Mouse (Mus musculus) large intestine, adult 2 months (tissue): ENCODE measurements at regions not wholly inside any gene's neighbourhood (a gene's known extent, or its start where the extent isn't known, plus 50 kb on each side); places are given as distances from the start of the nearest gene placed in this dataset.

Source experiments
- DNase-seq: peaks from one replicate; pipeline ENCODE4 v3.0.0-alpha.2; 2012; ENCODE audit warnings: low read depth, low spot score
- WGBS: fragments of 180-500 bp; shearing (Covaris S2); methylation state at CpG from one replicate; pipeline ENCODE4 v1.1.7; 2018; 5-methylcytosine and 5-hydroxymethylcytosine counted together

DNA sequence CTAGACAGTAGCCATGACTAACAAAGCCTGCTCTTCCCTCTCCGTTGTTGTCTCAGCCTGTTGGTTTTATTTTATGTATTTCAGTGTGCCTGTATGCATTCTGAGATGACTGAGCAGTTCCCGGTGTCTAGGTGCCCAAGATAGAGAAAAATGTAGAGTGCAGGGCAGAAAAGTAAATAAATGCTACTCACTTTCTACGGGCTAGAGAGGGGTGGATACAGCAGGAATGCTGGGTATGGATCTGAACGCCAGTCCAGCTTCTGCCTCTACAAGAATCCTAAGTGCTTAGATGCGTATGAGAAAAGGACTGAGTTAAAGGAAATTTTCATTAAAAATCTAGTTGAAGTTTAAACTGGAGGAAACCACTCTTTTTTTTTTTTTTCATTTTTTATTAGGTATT lies 149.4 kb upstream of the Tbx20 start:
- DNase-seq = no peak
- 67% methylated on average over 5 of the region's 5 CpGs for WGBS

DNA sequence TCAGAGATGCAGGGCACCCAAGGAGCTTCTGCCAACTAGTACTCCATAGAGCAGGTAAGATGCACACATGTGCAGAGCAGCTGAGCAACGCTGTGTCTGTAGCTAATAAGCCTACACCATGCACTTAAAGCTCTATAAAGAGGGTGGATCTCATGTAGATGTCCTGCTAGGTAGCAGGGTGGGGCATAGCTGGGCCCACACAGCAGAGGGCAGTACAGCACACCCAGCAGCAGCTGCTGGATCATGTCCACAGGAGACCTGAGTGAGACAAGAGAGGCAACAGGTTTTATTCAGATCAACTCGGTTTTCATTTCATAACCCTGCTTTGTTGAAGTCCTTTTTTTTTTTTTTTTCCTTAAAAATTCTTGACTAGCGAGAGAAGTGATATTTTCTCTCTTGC lies 151.5 kb upstream of the Gm10181 start:
- 49% methylated on average over 3 of the region's 3 CpGs for WGBS
- no peak for DNase-seq

DNA sequence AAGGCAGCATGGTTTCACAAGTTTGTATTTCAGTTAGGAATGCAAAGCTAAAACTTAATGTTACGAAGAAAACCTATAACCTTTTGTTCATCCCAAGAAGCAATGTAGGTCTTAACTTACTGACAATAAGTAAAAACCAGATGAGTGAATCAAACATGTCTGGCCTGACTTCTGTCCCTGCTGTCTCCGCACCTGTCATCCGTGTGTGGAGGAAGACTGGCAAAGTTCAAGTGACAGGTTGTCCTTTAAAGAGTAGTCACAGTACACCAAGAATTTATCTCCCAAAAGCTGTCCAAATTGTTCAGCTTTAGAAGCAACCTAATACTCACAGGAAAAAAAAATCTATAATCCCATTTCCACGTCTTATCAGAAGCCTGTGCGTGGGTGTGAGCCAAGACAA lies 146.3 kb upstream of the Gm10181 start:
- 70% methylated on average over 5 of the region's 5 CpGs for WGBS
- DNase-seq = no peak

GRCm38 (mm10) chr9:24943830-24944229 lies 145.4 kb upstream of the Gm10181 start:
- WGBS = 19% methylated on average over 6 of the region's 6 CpGs
- no peak for DNase-seq

DNA sequence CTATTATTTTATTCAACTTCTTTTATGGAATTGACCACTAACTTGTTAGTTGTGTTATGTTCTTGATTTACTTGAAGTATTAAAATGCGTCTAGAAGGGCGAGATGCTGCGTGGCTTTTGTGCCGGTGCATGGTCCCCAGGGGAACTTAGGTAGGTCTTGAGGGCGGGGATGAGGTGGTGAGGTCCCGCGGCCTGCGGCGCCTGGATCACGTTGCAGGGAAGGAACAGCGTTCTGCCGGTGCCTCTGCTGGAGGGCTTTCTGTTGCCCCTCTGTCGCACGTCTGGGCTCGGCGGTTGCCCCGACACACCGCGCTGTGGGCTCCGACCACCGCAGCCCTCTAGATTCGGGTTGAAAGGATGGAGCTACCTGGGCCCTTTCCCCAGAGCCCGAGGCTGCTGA lies 136.7 kb upstream of the Gm10181 start:
- 32% methylated on average over 23 of the region's 23 CpGs for WGBS
- no peak for DNase-seq

- WGBS = 67% methylated on average over 5 of the region's 5 CpGs
These were observed 133.6 kb upstream of the Gm10181 start for GRCm38 (mm10) chr9:24955641-24956040.

GRCm38 (mm10) chr9:24956566-24956965 lies 132.7 kb upstream of the Gm10181 start:
- 71% methylated on average over 7 of the region's 7 CpGs for WGBS
- DNase-seq = no peak

More at GRCm38 (mm10) chr9:24955641-24956040, 133.6 kb upstream of the Gm10181 start:
- no peak for DNase-seq

DNA sequence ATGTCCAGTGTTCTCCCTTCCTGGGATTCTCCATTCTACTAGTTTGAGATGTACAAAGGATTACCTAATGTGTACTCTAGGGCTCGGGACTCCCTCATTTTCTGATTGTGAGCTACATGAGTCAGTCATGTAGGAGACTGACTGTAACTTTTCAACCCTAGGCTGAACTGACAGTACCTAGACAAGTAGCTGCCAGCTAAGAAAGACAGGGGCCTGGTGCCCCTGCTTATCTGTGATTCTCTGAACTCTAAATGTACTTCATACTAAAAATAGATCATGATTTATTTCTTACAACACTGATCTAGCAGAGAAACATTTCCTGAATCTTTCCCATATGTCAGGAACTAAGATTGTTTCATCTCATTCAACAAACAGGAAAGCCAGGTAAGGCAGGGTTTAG lies 125.9 kb upstream of the Gm10181 start:
- no peak for DNase-seq
- WGBS = 60% methylated on average over 1 of the region's 1 CpGs

- no peak for DNase-seq
- WGBS = 66% methylated on average over 10 of the region's 10 CpGs
These were observed 121.7 kb upstream of the Gm10181 start for GRCm38 (mm10) chr9:24967571-24967970.

- DNase-seq = no peak
- 17% methylated on average over 19 of the region's 19 CpGs for WGBS
These were observed 115.0 kb upstream of the Gm10181 start for GRCm38 (mm10) chr9:24974021-24974741.

DNA sequence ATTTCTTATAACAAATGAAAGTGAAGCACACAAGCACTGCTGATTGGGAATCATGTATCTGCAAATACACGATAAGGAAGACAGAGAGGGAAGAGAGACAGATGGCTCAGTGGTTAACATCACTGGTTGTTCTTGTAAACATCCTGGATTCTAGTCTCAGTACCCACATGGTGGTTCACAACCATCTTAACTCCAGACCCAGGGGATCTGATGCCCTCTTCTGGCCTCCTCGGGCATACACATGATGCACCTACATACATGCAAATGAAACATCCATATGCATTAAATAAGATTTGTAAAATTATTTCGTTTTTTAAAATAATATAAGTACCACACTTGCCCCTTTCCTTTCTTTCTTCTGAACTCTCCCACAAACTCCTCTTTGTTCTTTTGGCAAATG lies 106.4 kb upstream of the Gm10181 start:
- 69% methylated on average over 3 of the region's 3 CpGs for WGBS
- DNase-seq = no peak

DNA sequence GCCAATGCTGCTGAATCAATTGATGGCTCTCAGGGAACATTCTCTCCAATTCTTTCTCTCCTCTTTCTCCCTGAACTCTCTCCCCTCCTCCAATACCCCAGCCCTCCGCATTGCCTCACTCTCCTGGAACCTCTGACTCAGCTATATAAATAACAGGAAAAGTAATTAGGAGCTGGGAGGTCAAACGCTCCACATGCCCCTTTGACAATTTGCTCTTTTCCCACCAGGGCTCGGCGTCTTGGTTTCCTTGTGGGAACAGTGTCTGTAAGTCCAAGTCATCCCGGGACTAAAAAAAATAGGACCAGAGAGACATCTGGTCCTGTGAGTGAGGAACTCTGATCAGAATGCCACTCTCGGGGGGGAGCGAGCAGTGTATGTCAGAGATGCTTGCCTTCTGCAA lies 94.7 kb upstream of the Gm10181 start:
- no peak for DNase-seq

GRCm38 (mm10) chr9:25021095-25021691 lies 68.0 kb upstream of the Gm10181 start:
- WGBS = 75% methylated on average over 4 of the region's 4 CpGs

More for the DNA sequence above, 94.7 kb upstream of the Gm10181 start:
- WGBS = 20% methylated on average over 7 of the region's 7 CpGs

DNA sequence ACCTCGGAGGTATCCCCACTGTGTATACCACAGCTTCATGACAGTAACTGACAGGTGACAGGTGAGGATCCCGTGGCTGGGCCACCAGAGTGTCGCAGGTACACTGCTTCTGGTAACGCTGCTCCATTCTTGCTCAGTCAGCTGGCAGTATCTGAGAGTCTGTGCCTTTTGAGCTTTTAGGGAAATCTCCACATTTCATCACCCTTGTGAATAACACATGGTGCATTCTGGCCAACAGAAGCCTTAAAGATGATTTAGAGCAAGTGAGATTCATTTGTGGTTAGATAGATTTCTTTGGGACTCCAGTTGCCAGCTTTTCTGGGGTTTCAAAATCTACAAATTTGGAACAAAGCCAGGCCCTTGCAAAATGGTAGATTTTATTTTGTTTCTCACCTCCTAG lies 66.8 kb upstream of the Gm10181 start:
- 71% methylated on average over 4 of the region's 4 CpGs for WGBS
- DNase-seq = no peak

More at GRCm38 (mm10) chr9:25021095-25021691, 68.0 kb upstream of the Gm10181 start:
- DNase-seq = no peak

GRCm38 (mm10) chr9:25024486-25024885 lies 64.7 kb upstream of the Gm10181 start:
- no peak for DNase-seq
- WGBS = 59% methylated on average over 4 of the region's 4 CpGs

GRCm38 (mm10) chr9:25027581-25027980 lies 61.6 kb upstream of the Gm10181 start:
- WGBS = 8% methylated on average over 8 of the region's 8 CpGs
- peak; percentile 13 for DNase-seq

- 67% methylated on average over 6 of the region's 6 CpGs for WGBS
- DNase-seq = no peak
These were observed 60.9 kb upstream of the Gm10181 start for GRCm38 (mm10) chr9:25028305-25028704.

GRCm38 (mm10) chr9:25031466-25031865 lies 57.8 kb upstream of the Gm10181 start:
- WGBS = 77% methylated on average over 6 of the region's 6 CpGs
- DNase-seq = no peak
